Mouse (Mus musculus) embryonic facial prominence, embryonic 10.5 days (tissue): ENCODE measurements around the gene L3hypdh. TPM values are rescaled to one million over a fixed set of nuclear protein-coding genes. Genes with fewer than 3 reads are reported as not detected.

ENCODE experiments used
- microRNA-seq: library from miRNA; unstranded; fragments of <30 nt; microRNA quantifications from one replicate; pipeline ENCODE4, GENCODE M21; 2017
- polyA plus RNA-seq: library from polyadenylated mRNA; unstranded; fragments of >200 nt; fragmentation: Nextera tagmentation; extraction: Ambion mirVana; gene quantifications from 2 replicates; pipeline ENCODE4 v1.2.1, GENCODE M21; 2016

L3hypdh gene
- polyA plus RNA-seq, 1 experiment from 2014 or later, result 11.2 TPM

Small RNAs within 50 kb of the gene (microRNA-seq; reads per million reads assigned to microRNA genes)
- not detected for gene Gm24466

Other genes starting within 250 kb of the L3hypdh start
- 0.38 and 0.76 TPM in 2 replicates for gene Gpr135, start 14.3 kb downstream of the L3hypdh start, polyA plus RNA-seq
- 72.1 and 72.6 TPM in 2 replicates for gene Jkamp, start 150 bp upstream of the L3hypdh start, polyA plus RNA-seq
- not detected in 2 replicates for gene Ccdc175, start 99.6 kb upstream of the L3hypdh start, polyA plus RNA-seq